Mouse (Mus musculus): ENCODE data around the gene Mgat5. TPM values are rescaled to one million over a fixed set of nuclear protein-coding genes. Genes with fewer than 3 reads are reported as not detected.

Gene Mgat5
- polyA plus RNA-seq, 1 experiment from 2014 or later = 5.1 TPM

DNA sequence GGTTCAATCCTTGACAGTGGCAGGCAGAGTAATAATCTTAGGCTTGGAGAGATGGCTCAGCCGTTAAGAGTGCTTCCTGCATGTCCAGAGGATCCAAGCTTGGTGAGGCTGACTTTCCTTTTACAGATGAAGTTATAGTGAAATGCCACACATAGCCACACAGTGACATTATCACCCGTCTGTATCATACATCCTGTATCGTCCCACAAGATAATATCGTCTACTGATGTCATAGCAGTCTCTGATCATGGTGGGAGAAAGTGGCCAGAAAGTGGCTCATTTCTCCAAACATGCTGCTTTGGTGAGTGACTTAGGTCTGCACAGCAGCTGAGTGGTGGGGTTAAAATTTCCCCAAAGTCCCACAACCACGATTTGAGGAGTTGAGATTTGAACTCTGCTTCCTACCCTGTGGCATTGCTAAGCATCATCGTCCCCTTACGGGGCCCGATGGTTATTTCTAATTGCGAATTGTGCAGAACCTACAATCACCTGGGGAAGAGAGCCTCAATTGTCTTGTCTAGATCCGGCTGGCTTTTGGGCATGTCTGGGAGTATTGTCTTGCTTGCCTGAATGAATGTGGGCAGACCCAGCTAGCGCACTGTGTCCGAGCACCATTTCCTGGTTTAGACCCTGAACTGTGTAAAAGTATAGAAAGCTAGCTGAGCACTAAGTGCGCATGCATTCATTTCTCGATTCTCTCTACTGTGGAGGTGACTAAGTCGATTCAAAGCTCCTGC is 37.5 kb downstream of the Mgat5 start:
- Histone ChIP-seq H3K4me1 (ENCODE audit: control insufficient read depth, insufficient read depth, low read length) (0 out of 2 replicates have a peak, but pooled peaks cover 6% of the 10 kb centered on the region), H3K27me3 (replicated peaks; ENCODE audit: control insufficient read depth, insufficient read depth, low read length) (no peaks in the 10 kb centered on the region), H3K9ac (ENCODE audit: low read depth, low read length) (no peak overlapping the region), H3K4me2 (ENCODE audit: low read depth, low read length) (no peak overlapping the region), H3K4me3 (ENCODE audit: low read depth, low read length) (no peak overlapping the region), H3K36me3 (ENCODE audit: control insufficient read depth, insufficient read depth, low read length) (no peaks in the 10 kb centered on the region), H3K27ac (replicated peaks; ENCODE audit: low read depth, low read length) (no peak overlapping the region), H3K9me3 (ENCODE audit: control insufficient read depth, low read length) (no peaks in the 10 kb centered on the region)
- ATAC-seq (ENCODE audit: low read depth) = no peak
- WGBS = 77% methylated on average over 15 of the region's 15 CpGs
- DNase-seq (ENCODE audit: low spot score) = no peak

DNA sequence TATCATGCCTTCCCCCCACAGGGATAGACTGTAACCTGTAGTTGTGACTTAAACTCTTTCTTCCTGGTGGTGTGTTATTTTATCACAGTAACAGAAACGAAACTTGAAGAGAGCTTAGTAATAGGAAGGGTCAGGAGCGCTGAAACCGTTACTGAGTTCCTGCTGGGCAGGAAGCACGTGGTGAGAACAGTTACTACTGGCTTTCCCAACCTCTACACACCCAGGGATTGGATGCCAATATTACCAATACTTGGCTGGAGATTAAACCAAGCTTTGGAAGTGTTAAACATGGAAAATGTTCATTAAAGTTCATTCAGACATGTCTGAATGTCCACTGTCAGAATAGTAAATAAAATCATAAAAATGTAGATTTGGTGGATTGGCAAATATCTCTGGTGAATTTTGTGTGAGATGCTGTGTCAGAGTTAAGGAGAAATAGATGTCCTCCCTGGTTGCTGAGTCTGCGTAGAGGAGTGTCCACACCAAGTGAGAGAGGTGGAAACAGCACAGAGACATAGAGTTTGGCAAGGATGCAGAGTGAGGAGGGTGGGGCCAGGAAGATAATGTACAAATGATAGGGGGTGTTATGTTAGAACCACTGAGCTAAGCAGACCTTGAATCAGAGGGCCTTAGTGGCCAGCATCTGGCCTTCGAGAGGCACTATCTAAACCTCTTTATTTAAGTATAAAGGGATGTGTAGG is 38.2 kb downstream of the Mgat5 start:
- H3K4me3 ChIP-seq (ENCODE audit: low read depth, low read length) = no peak overlapping the region
- DNase-seq (ENCODE audit: low spot score) (no peak), ATAC-seq (ENCODE audit: low read depth) (no peak)
- WGBS = 65% methylated on average over 6 of the region's 6 CpGs
- no peaks in the 10 kb centered on the region for H3K27me3 ChIP-seq (replicated peaks; ENCODE audit: control insufficient read depth, insufficient read depth, low read length)
- H3K4me1 ChIP-seq (ENCODE audit: control insufficient read depth, insufficient read depth, low read length) = 0 out of 2 replicates have a peak, but pooled peaks cover 6% of the 10 kb centered on the region
- no peaks in the 10 kb centered on the region for H3K36me3 ChIP-seq (ENCODE audit: control insufficient read depth, insufficient read depth, low read length)
- no peaks in the 10 kb centered on the region for H3K9me3 ChIP-seq (ENCODE audit: control insufficient read depth, low read length)
- no peak overlapping the region for H3K27ac ChIP-seq (replicated peaks; ENCODE audit: low read depth, low read length)
- H3K9ac ChIP-seq (ENCODE audit: low read depth, low read length) = no peak overlapping the region
- H3K4me2 ChIP-seq (ENCODE audit: low read depth, low read length) = no peak overlapping the region

DNA sequence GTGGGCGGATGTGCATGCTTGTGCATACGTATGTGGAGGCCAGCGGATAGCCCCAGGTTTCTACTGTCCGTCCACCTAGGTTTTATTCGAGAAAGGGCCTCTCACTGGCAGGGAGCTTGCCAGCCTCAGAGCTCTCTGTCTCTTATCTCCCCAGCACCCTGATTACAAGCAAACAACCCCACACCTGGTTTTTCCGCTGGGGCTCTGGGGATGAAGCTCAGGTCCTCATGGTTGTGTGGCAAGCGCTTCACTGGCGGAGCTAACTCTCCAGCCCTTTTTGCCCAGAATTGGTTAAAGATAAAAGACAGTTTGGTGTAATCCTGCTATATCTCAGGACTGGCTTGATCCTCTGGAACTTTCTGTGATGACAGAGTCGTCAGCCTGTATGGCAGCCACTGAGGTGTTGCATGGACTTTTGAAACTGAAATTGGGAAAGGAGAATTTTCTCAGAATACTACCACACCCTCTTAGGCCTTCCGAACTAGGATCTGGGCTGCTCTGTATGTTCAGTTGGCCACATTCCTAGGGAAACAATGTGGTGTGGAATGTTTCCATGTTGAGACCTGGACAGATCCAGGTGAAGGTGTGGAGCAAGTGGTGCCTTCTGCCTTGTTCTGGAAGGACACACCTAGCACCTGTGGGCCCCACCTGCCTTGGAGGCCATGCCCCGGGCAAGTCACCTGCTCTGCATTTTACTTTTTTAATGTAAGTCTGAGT is 39.4 kb downstream of the Mgat5 start:
- DNase-seq (ENCODE audit: low spot score) = no peak
- H3K4me2 ChIP-seq (ENCODE audit: low read depth, low read length) = no peak overlapping the region
- no peak overlapping the region for H3K27ac ChIP-seq (replicated peaks; ENCODE audit: low read depth, low read length)
- H3K4me1 ChIP-seq (ENCODE audit: control insufficient read depth, insufficient read depth, low read length) = 0 out of 2 replicates have a peak, but pooled peaks cover 6% of the 10 kb centered on the region
- ATAC-seq (ENCODE audit: low read depth) = no peak
- no peaks in the 10 kb centered on the region for H3K27me3 ChIP-seq (replicated peaks; ENCODE audit: control insufficient read depth, insufficient read depth, low read length)
- no peaks in the 10 kb centered on the region for H3K36me3 ChIP-seq (ENCODE audit: control insufficient read depth, insufficient read depth, low read length)
- H3K9me3 ChIP-seq (ENCODE audit: control insufficient read depth, low read length) = no peaks in the 10 kb centered on the region
- no peak overlapping the region for H3K4me3 ChIP-seq (ENCODE audit: low read depth, low read length)
- WGBS = 88% methylated on average over 11 of the region's 11 CpGs
- H3K9ac ChIP-seq (ENCODE audit: low read depth, low read length) = no peak overlapping the region

DNA sequence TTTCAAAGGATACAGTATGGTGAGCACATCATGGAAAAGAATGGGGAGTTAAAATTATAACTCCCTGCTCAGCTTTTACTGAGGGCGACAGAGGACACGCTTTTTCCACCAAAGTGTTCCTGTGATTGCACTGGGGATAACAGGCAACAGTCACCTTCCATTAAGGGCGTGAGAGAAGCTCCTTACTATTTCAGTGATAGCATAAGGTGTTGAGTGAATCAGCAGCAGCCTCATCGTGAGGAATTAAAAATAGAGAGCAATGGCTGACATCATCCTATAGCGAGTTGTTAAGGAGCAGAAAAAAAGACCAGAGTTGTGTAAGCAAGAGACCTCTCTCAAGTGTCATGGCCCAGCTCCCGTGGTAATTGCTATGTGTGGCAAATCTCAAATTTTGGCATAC is 41.3 kb downstream of the Mgat5 start:
- no peak overlapping the region for H3K27ac ChIP-seq (replicated peaks; ENCODE audit: low read depth, low read length)
- H3K36me3 ChIP-seq (ENCODE audit: control insufficient read depth, insufficient read depth, low read length) = no peaks in the 10 kb centered on the region
- no peak overlapping the region for H3K4me3 ChIP-seq (ENCODE audit: low read depth, low read length)
- no peaks in the 10 kb centered on the region for H3K4me1 ChIP-seq (ENCODE audit: control insufficient read depth, insufficient read depth, low read length)
- no peak overlapping the region for H3K9ac ChIP-seq (ENCODE audit: low read depth, low read length)
- H3K27me3 ChIP-seq (replicated peaks; ENCODE audit: control insufficient read depth, insufficient read depth, low read length) = no peaks in the 10 kb centered on the region
- H3K9me3 ChIP-seq (ENCODE audit: control insufficient read depth, low read length) = no peaks in the 10 kb centered on the region
- ATAC-seq (ENCODE audit: low read depth) = no peak
- DNase-seq (ENCODE audit: low spot score) = no peak
- 80% methylated on average over 6 of the region's 6 CpGs for WGBS
- H3K4me2 ChIP-seq (ENCODE audit: low read depth, low read length) = no peak overlapping the region

DNA sequence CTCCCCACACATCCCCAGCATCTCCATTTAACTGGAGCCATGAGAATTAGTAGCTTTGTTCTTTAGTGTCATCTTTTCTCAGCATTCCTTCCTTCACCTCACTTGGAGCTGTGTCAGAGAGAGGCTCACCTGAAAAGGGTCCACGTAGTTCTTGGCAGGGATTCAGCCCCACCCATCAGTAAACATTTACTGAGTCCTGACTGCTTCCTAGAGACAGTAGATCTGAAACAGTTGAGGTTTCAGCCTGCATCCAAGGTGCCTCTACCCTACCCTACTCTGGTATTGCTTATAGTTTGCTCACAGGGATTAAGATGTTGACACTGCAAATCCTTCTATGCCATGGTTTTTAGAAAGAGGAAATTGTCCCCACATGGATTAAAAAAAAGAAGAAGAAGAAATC is 43.6 kb downstream of the Mgat5 start:
- no peak overlapping the region for H3K27ac ChIP-seq (replicated peaks; ENCODE audit: low read depth, low read length)
- DNase-seq (ENCODE audit: low spot score) (peak; percentile 53), ATAC-seq (ENCODE audit: low read depth) (peak; percentile 78; the same call in 1 of the 2 replicates)
- no peaks in the 10 kb centered on the region for H3K27me3 ChIP-seq (replicated peaks; ENCODE audit: control insufficient read depth, insufficient read depth, low read length)
- no peaks in the 10 kb centered on the region for H3K4me1 ChIP-seq (ENCODE audit: control insufficient read depth, insufficient read depth, low read length)
- no peak overlapping the region for H3K4me3 ChIP-seq (ENCODE audit: low read depth, low read length)
- H3K9me3 ChIP-seq (ENCODE audit: control insufficient read depth, low read length) = no peaks in the 10 kb centered on the region
- no peak overlapping the region for H3K4me2 ChIP-seq (ENCODE audit: low read depth, low read length)
- 53% methylated on average over 1 of the region's 1 CpGs for WGBS
- H3K9ac ChIP-seq (ENCODE audit: low read depth, low read length) = no peak overlapping the region
- H3K36me3 ChIP-seq (ENCODE audit: control insufficient read depth, insufficient read depth, low read length) = no peaks in the 10 kb centered on the region

GRCm38 (mm10) chr1:127249621-127250020 is 44.8 kb downstream of the Mgat5 start:
- DNase-seq (ENCODE audit: low spot score) (no peak), ATAC-seq (ENCODE audit: low read depth) (no peak)
- no peak overlapping the region for H3K27ac ChIP-seq (replicated peaks; ENCODE audit: low read depth, low read length)
- no peak overlapping the region for H3K4me3 ChIP-seq (ENCODE audit: low read depth, low read length)
- no peak overlapping the region for H3K9ac ChIP-seq (ENCODE audit: low read depth, low read length)
- no peaks in the 10 kb centered on the region for H3K27me3 ChIP-seq (replicated peaks; ENCODE audit: control insufficient read depth, insufficient read depth, low read length)
- no peaks in the 10 kb centered on the region for H3K36me3 ChIP-seq (ENCODE audit: control insufficient read depth, insufficient read depth, low read length)
- H3K9me3 ChIP-seq (ENCODE audit: control insufficient read depth, low read length) = no peaks in the 10 kb centered on the region
- H3K4me1 ChIP-seq (ENCODE audit: control insufficient read depth, insufficient read depth, low read length) = no peaks in the 10 kb centered on the region
- H3K4me2 ChIP-seq (ENCODE audit: low read depth, low read length) = no peak overlapping the region

DNA sequence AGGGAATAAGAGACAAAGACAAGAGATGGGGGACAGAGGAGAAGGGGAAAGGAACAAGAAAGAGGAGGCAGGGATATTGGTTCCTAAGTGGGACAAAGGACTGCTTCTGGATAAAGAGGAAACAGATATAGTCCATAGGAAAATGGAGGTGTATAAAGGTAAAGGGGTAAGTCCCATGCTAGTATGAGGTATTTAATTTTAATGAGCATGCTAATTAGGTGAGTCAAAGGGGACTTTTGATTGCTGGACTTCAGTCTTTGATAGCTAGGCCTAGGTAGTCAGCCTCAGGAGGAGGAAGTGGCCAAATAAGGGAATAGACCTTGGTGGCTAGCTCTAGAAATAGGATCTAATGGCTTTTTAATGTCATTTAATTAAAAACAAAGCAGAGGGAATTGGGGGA is 45.5 kb downstream of the Mgat5 start:
- no peak for ATAC-seq (ENCODE audit: low read depth)
- H3K4me2 ChIP-seq (ENCODE audit: low read depth, low read length) = no peak overlapping the region
- no peaks in the 10 kb centered on the region for H3K27me3 ChIP-seq (replicated peaks; ENCODE audit: control insufficient read depth, insufficient read depth, low read length)
- no peaks in the 10 kb centered on the region for H3K9me3 ChIP-seq (ENCODE audit: control insufficient read depth, low read length)
- no peaks in the 10 kb centered on the region for H3K36me3 ChIP-seq (ENCODE audit: control insufficient read depth, insufficient read depth, low read length)
- H3K9ac ChIP-seq (ENCODE audit: low read depth, low read length) = no peak overlapping the region
- no peak overlapping the region for H3K4me3 ChIP-seq (ENCODE audit: low read depth, low read length)
- no peaks in the 10 kb centered on the region for H3K4me1 ChIP-seq (ENCODE audit: control insufficient read depth, insufficient read depth, low read length)
- no peak overlapping the region for H3K27ac ChIP-seq (replicated peaks; ENCODE audit: low read depth, low read length)
- DNase-seq (ENCODE audit: low spot score) = no peak

GRCm38 (mm10) chr1:127251751-127252150 is 46.9 kb downstream of the Mgat5 start:
- no peak for ATAC-seq (ENCODE audit: low read depth)
- H3K4me3 ChIP-seq (ENCODE audit: low read depth, low read length) = no peak overlapping the region

More at GRCm38 (mm10) chr1:127251751-127252150, 46.9 kb downstream of the Mgat5 start:
- no peak for DNase-seq (ENCODE audit: low spot score)
- Histone ChIP-seq H3K9ac (ENCODE audit: low read depth, low read length) (no peak overlapping the region), H3K9me3 (ENCODE audit: control insufficient read depth, low read length) (peaks cover 3% of the 10 kb centered on the region; the same call in 1 of the 2 replicates), H3K36me3 (ENCODE audit: control insufficient read depth, insufficient read depth, low read length) (peaks cover 8% of the 10 kb centered on the region; the same call in 1 of the 2 replicates), H3K27ac (replicated peaks; ENCODE audit: low read depth, low read length) (no peak overlapping the region), H3K27me3 (replicated peaks; ENCODE audit: control insufficient read depth, insufficient read depth, low read length) (no peaks in the 10 kb centered on the region), H3K4me2 (ENCODE audit: low read depth, low read length) (no peak overlapping the region), H3K4me1 (ENCODE audit: control insufficient read depth, insufficient read depth, low read length) (no peaks in the 10 kb centered on the region)
- 90% methylated on average over 7 of the region's 7 CpGs for WGBS
